Mouse (Mus musculus): ENCODE results near the gene Gm11733. TPM values are rescaled to one million over a fixed set of nuclear protein-coding genes. Genes with fewer than 3 reads are reported as not detected.

Gene Gm11733
- polyA plus RNA-seq, 1 experiment from 2014 or later, result not detected

DNA sequence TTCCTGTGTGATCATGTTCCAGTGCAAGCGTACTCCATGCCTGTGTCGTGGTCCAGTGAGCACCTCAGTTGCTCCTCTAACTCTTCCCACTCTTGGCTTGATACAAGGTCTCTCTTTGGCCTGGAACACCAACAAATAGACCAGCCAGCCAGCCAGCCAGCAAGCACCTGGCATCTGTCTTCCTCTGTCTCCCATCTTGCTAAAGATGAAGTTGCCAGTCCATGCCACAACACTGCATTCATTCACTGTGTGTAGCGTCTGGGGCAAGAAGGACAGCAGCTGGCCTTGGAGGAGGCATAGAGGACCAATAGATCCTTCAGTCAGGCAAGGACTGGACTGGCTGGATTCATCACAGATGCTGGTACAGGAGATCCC is 32.2 kb downstream of the Gm11733 start:
- no peaks in the 10 kb centered on the region for H3K36me3 ChIP-seq (ENCODE audit: control insufficient read depth, insufficient read depth)
- H3K4me1 ChIP-seq (ENCODE audit: control insufficient read depth, insufficient read depth, low read length), result no peaks in the 10 kb centered on the region
- H3K4me2 ChIP-seq (ENCODE audit: low read depth, low read length), result no peak overlapping the region
- no peaks in the 10 kb centered on the region for H3K9me3 ChIP-seq (replicated peaks; ENCODE audit: control insufficient read depth, low read length)
- H3K9ac ChIP-seq (ENCODE audit: low read length), result no peak overlapping the region
- H3K27me3 ChIP-seq (ENCODE audit: control insufficient read depth, insufficient read depth, low read length), result no peaks in the 10 kb centered on the region
- H3K4me3 ChIP-seq (ENCODE audit: low read length), result no peak overlapping the region
- 79% methylated on average over 3 of the region's 3 CpGs for WGBS
- no peak overlapping the region for H3K27ac ChIP-seq (ENCODE audit: low read length)
- ATAC-seq (replicated peaks; ENCODE audit: extremely low read depth, insufficient read depth, low FRiP score), result no peak

GRCm38 (mm10) chr11:117521906-117522780 is 38.0 kb downstream of the Gm11733 start:
- Histone ChIP-seq H3K27me3 (ENCODE audit: control insufficient read depth, insufficient read depth, low read length) (0 out of 2 replicates have a peak, but pooled peaks cover 3% of the 10 kb centered on the region), H3K9ac (ENCODE audit: low read length) (no peak overlapping the region), H3K36me3 (ENCODE audit: control insufficient read depth, insufficient read depth) (no peaks in the 10 kb centered on the region), H3K9me3 (replicated peaks; ENCODE audit: control insufficient read depth, low read length) (no peaks in the 10 kb centered on the region), H3K4me2 (ENCODE audit: low read depth, low read length) (no peak overlapping the region), H3K27ac (ENCODE audit: low read length) (peak overlapping the region; percentile 82), H3K4me1 (ENCODE audit: control insufficient read depth, insufficient read depth, low read length) (peaks cover 11% of the 10 kb centered on the region), H3K4me3 (ENCODE audit: low read length) (no peak overlapping the region)
- WGBS, result 66% methylated on average over 13 of the region's 13 CpGs
- no peak for ATAC-seq (replicated peaks; ENCODE audit: extremely low read depth, insufficient read depth, low FRiP score)

- Histone ChIP-seq H3K4me3 (ENCODE audit: low read length) (no peak overlapping the region), H3K27ac (ENCODE audit: low read length) (peak overlapping the region; percentile 82), H3K4me2 (ENCODE audit: low read depth, low read length) (peak overlapping the region; percentile 20; the same call in 1 of the 2 replicates), H3K36me3 (ENCODE audit: control insufficient read depth, insufficient read depth) (no peaks in the 10 kb centered on the region), H3K9ac (ENCODE audit: low read length) (peak overlapping the region; percentile 23), H3K9me3 (replicated peaks; ENCODE audit: control insufficient read depth, low read length) (no peaks in the 10 kb centered on the region), H3K4me1 (ENCODE audit: control insufficient read depth, insufficient read depth, low read length) (peaks cover 11% of the 10 kb centered on the region), H3K27me3 (ENCODE audit: control insufficient read depth, insufficient read depth, low read length) (0 out of 2 replicates have a peak, but pooled peaks cover 3% of the 10 kb centered on the region)
- peak; percentile 81 for ATAC-seq (replicated peaks; ENCODE audit: extremely low read depth, insufficient read depth, low FRiP score)
- 31% methylated on average over 16 of the region's 16 CpGs for WGBS
Observed at GRCm38 (mm10) chr11:117522879-117523519, 38.8 kb downstream of the Gm11733 start.

DNA sequence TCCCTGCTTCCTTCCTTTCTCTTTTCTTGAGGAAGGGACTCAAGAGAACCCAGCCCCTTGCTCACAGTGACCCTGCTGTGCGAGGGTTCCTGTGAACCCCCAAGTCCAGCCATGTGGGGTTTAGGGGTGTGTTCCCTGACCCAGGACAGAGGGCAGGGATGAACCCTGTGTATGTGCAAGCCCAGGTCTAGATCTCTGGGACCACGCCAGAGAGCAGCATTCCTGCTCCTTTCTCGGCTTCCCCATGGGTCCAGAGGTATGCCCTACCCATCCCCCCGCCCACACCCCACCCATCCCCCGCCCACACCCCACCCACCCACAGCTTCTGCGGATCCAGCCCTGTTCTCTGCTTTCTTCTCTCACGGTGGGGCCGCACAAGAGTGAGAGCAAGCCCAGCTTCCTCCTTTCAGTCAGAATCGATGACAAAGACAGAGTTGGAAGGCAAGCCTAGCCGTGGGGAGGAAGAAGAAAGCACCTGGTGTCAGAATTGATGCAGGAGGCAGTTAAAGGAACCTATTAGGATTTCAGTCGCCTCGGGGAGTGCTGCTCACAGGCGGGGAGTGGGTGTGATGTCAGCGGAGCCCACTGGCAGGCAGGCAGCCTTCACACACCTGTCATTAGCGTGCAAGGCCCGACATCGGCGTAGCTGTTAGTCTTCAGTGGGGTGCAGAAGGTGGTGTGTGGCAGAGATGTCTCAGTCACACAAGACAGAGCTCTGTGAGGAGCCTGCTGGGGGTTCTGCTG is 41.6 kb downstream of the Gm11733 start:
- Histone ChIP-seq H3K9ac (ENCODE audit: low read length) (no peak overlapping the region), H3K27ac (ENCODE audit: low read length) (no peak overlapping the region), H3K4me3 (ENCODE audit: low read length) (no peak overlapping the region), H3K4me1 (ENCODE audit: control insufficient read depth, insufficient read depth, low read length) (peaks cover 11% of the 10 kb centered on the region), H3K9me3 (replicated peaks; ENCODE audit: control insufficient read depth, low read length) (no peaks in the 10 kb centered on the region), H3K27me3 (ENCODE audit: control insufficient read depth, insufficient read depth, low read length) (0 out of 2 replicates have a peak, but pooled peaks cover 3% of the 10 kb centered on the region), H3K4me2 (ENCODE audit: low read depth, low read length) (no peak overlapping the region), H3K36me3 (ENCODE audit: control insufficient read depth, insufficient read depth) (no peaks in the 10 kb centered on the region)
- no peak for ATAC-seq (replicated peaks; ENCODE audit: extremely low read depth, insufficient read depth, low FRiP score)
- WGBS, result 27% methylated on average over 16 of the region's 18 CpGs

DNA sequence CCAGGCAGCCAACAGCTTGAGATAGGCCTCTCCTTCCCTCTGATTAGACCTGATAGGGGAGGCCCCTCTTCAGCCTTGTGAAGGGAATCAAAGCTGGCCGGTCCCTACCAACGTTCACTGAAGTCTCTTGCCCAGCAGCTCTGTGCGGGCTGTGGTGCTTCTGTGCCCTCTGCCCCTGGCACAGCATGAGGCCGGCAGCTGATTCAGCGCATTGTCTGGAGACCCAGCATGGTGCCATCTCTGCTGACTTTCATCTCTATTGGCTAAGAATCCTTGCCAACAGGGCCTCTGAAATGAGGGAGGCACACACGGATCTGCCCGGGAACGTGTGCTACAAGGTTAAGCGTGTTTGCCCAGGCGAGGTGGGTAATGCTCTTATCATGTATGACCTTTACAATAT is 48.2 kb downstream of the Gm11733 start:
- no peak for ATAC-seq (replicated peaks; ENCODE audit: extremely low read depth, insufficient read depth, low FRiP score)
- Histone ChIP-seq H3K4me2 (ENCODE audit: low read depth, low read length) (no peak overlapping the region), H3K27me3 (ENCODE audit: control insufficient read depth, insufficient read depth, low read length) (no peaks in the 10 kb centered on the region), H3K36me3 (ENCODE audit: control insufficient read depth, insufficient read depth) (no peaks in the 10 kb centered on the region), H3K9me3 (replicated peaks; ENCODE audit: control insufficient read depth, low read length) (no peaks in the 10 kb centered on the region), H3K9ac (ENCODE audit: low read length) (no peak overlapping the region), H3K4me1 (ENCODE audit: control insufficient read depth, insufficient read depth, low read length) (peaks cover 6% of the 10 kb centered on the region), H3K27ac (ENCODE audit: low read length) (no peak overlapping the region), H3K4me3 (ENCODE audit: low read length) (no peak overlapping the region)
- WGBS, result 71% methylated on average over 10 of the region's 10 CpGs

GRCm38 (mm10) chr11:117534912-117535311 is 50.7 kb downstream of the Gm11733 start:
- Histone ChIP-seq H3K27ac (ENCODE audit: low read length) (no peak overlapping the region), H3K4me1 (ENCODE audit: control insufficient read depth, insufficient read depth, low read length) (peaks cover 6% of the 10 kb centered on the region), H3K9ac (ENCODE audit: low read length) (no peak overlapping the region), H3K4me3 (ENCODE audit: low read length) (no peak overlapping the region), H3K4me2 (ENCODE audit: low read depth, low read length) (no peak overlapping the region), H3K36me3 (ENCODE audit: control insufficient read depth, insufficient read depth) (no peaks in the 10 kb centered on the region), H3K9me3 (replicated peaks; ENCODE audit: control insufficient read depth, low read length) (no peaks in the 10 kb centered on the region), H3K27me3 (ENCODE audit: control insufficient read depth, insufficient read depth, low read length) (0 out of 2 replicates have a peak, but pooled peaks cover 2% of the 10 kb centered on the region)
- WGBS, result 32% methylated on average over 10 of the region's 10 CpGs
- peak; percentile 14; the same call in 1 of the 2 replicates for ATAC-seq (replicated peaks; ENCODE audit: extremely low read depth, insufficient read depth, low FRiP score)

- ATAC-seq (replicated peaks; ENCODE audit: extremely low read depth, insufficient read depth, low FRiP score), result no peak
- Histone ChIP-seq H3K36me3 (ENCODE audit: control insufficient read depth, insufficient read depth) (no peaks in the 10 kb centered on the region), H3K4me3 (ENCODE audit: low read length) (no peak overlapping the region), H3K9me3 (replicated peaks; ENCODE audit: control insufficient read depth, low read length) (no peaks in the 10 kb centered on the region), H3K27me3 (ENCODE audit: control insufficient read depth, insufficient read depth, low read length) (0 out of 2 replicates have a peak, but pooled peaks cover 2% of the 10 kb centered on the region), H3K9ac (ENCODE audit: low read length) (no peak overlapping the region), H3K4me2 (ENCODE audit: low read depth, low read length) (no peak overlapping the region), H3K4me1 (ENCODE audit: control insufficient read depth, insufficient read depth, low read length) (peaks cover 6% of the 10 kb centered on the region), H3K27ac (ENCODE audit: low read length) (no peak overlapping the region)
- WGBS, result 61% methylated on average over 9 of the region's 9 CpGs
Observed at GRCm38 (mm10) chr11:117535491-117536304, 51.5 kb downstream of the Gm11733 start.

DNA sequence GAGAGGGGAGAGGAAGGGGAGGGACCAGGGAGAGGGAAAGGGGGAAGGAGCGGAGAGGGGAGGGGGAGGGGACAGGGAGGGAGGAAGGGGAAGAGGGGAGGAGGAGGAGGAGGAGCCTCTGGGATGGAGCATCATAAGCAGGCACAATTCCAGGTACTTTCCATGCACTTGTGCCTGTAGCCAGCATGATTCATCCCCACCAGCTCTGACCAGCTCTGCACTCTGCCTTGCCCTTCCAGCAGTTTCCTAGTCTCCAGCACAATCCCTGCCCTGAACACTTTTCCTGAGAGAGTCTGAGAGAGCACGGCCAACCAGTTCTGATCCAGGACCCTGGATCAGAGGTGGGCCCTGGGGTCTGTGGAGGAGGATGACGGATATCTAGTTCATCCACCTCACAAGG is 52.4 kb downstream of the Gm11733 start:
- WGBS, result 50% methylated on average over 3 of the region's 3 CpGs
- no peak for ATAC-seq (replicated peaks; ENCODE audit: extremely low read depth, insufficient read depth, low FRiP score)
- Histone ChIP-seq H3K4me2 (ENCODE audit: low read depth, low read length) (no peak overlapping the region), H3K9me3 (replicated peaks; ENCODE audit: control insufficient read depth, low read length) (no peaks in the 10 kb centered on the region), H3K4me3 (ENCODE audit: low read length) (no peak overlapping the region), H3K36me3 (ENCODE audit: control insufficient read depth, insufficient read depth) (no peaks in the 10 kb centered on the region), H3K4me1 (ENCODE audit: control insufficient read depth, insufficient read depth, low read length) (peaks cover 6% of the 10 kb centered on the region), H3K27ac (ENCODE audit: low read length) (no peak overlapping the region), H3K9ac (ENCODE audit: low read length) (no peak overlapping the region), H3K27me3 (ENCODE audit: control insufficient read depth, insufficient read depth, low read length) (0 out of 2 replicates have a peak, but pooled peaks cover 2% of the 10 kb centered on the region)

Data from heart, embryonic 16.5 days (tissue).